9 mouse cellular contexts compared by ENCODE assay signal in genomic region chr3:88512896-88513545, GRCm38 (mm10). TPM values are rescaled to one million over a fixed set of nuclear protein-coding genes. Genes with fewer than 3 reads are reported as not detected.
DNase-seq lines count a peak whose midpoint lies in the region; ATAC-seq and TF ChIP-seq lines count a peak whose summit lies in the region.
"Had no signal": no experiment of that assay in that cellular context is flagged by ENCODE, and none has a peak within 500 bp of the region (broad histone marks: within the 10 kb centered on the region; RNA-seq: fewer than 3 reads in every experiment).

No protein-coding gene starts in this region.

- H3K4me2 ChIP-seq in heart, embryonic 11.5 days, result no peak overlapping the region
- peak overlapping the region; percentile 77 for H3K4me2 ChIP-seq in CH12.LX (ENCODE audit: insufficient read depth, low read depth, poor library complexity, severe bottlenecking)
- peak overlapping the region; percentile 9; the same call in 1 of the 2 replicates for H3K4me2 ChIP-seq in lung, embryonic 16.5 days (ENCODE audit: low read depth, low read length)

- H3K9ac ChIP-seq in heart, embryonic 11.5 days (ENCODE audit: low read depth, low read length), result no peak overlapping the region; the same call in 1 of the 2 replicates
- H3K9ac ChIP-seq in CH12.LX (ENCODE audit: insufficient read depth, low read depth), result no peak overlapping the region
- H3K9ac ChIP-seq in lung, embryonic 16.5 days (ENCODE audit: low read length), result peak overlapping the region; percentile 30

- no peak for TF ChIP-seq POLR2A in CH12.LX (IDR thresholded peaks at IDR 0.05; ENCODE audit: low read depth, low read length)
- no peak; the same call in 1 of the 2 replicates for TF ChIP-seq POLR2A in embryonic fibroblast, embryonic 13.5 days (IDR thresholded peaks at IDR 0.05; ENCODE audit: low read depth, low read length)
- TF ChIP-seq POLR2A in thymus, adult 2 months (IDR thresholded peaks at IDR 0.05; ENCODE audit: control insufficient read depth, extremely low read depth, insufficient read depth, low read length, poor library complexity), result no peak

- no peaks in the 10 kb centered on the region for H3K9me3 ChIP-seq in heart, embryonic 11.5 days (replicated peaks; ENCODE audit: control insufficient read depth, low read length)
- no peaks in the 10 kb centered on the region for H3K9me3 ChIP-seq in CH12.LX (replicated peaks; ENCODE audit: low read length)
- no peaks in the 10 kb centered on the region for H3K9me3 ChIP-seq in lung, embryonic 16.5 days (ENCODE audit: control insufficient read depth, low read length)

- no peaks in the 10 kb centered on the region for H3K36me3 ChIP-seq in heart, embryonic 11.5 days (ENCODE audit: control insufficient read depth, insufficient read depth, low read length)
- H3K36me3 ChIP-seq in CH12.LX (replicated peaks in 1 of 2; ENCODE audit: control insufficient read depth in 1 of 2, insufficient read depth in 1 of 2, low read length in 1 of 2), result no peaks in the 10 kb centered on the region
- H3K36me3 ChIP-seq in lung, embryonic 16.5 days (ENCODE audit: control insufficient read depth, insufficient read depth, low read length), result no peaks in the 10 kb centered on the region
- H3K36me3 ChIP-seq in thymus, adult 2 months (ENCODE audit: control insufficient read depth, insufficient read depth, low read length), result no peaks in the 10 kb centered on the region

- peaks cover 30% of the 10 kb centered on the region for H3K4me1 ChIP-seq in heart, embryonic 11.5 days (ENCODE audit: control insufficient read depth, insufficient read depth, low read length)
- H3K4me1 ChIP-seq in CH12.LX (ENCODE audit: control insufficient read depth in 1 of 2, insufficient read depth in 2 of 2), result peaks cover 31 to 72% of the 10 kb centered on the region in 2 experiments
- peaks cover 27% of the 10 kb centered on the region for H3K4me1 ChIP-seq in embryonic fibroblast, embryonic 13.5 days (ENCODE audit: control insufficient read depth, insufficient read depth, low read length)
- peaks cover 47% of the 10 kb centered on the region for H3K4me1 ChIP-seq in lung, embryonic 16.5 days (replicated peaks; ENCODE audit: control insufficient read depth, insufficient read depth, low read length)
- peaks cover 65% of the 10 kb centered on the region for H3K4me1 ChIP-seq in thymus, adult 2 months (replicated peaks; ENCODE audit: control insufficient read depth, insufficient read depth, low read length)

- no peaks in the 10 kb centered on the region for H3K27me3 ChIP-seq in heart, embryonic 11.5 days (ENCODE audit: control insufficient read depth, insufficient read depth, low read length)
- H3K27me3 ChIP-seq in CH12.LX (replicated peaks), result peaks cover 10% of the 10 kb centered on the region
- no peaks in the 10 kb centered on the region for H3K27me3 ChIP-seq in lung, embryonic 16.5 days (ENCODE audit: control insufficient read depth, insufficient read depth, low read depth, low read length)
- H3K27me3 ChIP-seq in thymus, adult 2 months (ENCODE audit: control insufficient read depth, insufficient read depth, low read length), result no peaks in the 10 kb centered on the region

- dilution Hi-C loops in CH12.LX (cut with MboI; ENCODE audit: extremely low pct_ligation_motif_present, extremely low pct_unique_long_range_greater_than_20kb, low sequenced_read_pairs), result no loop called here

- no peak for TF ChIP-seq RAD21 in CH12.LX (IDR thresholded peaks at IDR 0.05; ENCODE audit: low read depth, low read length)

- H3K79me2 ChIP-seq in CH12.LX (replicated peaks; ENCODE audit: control insufficient read depth, extremely low read depth, insufficient read depth, poor library complexity, severe bottlenecking), result no peaks in the 10 kb centered on the region

- H3K27ac ChIP-seq in heart, embryonic 11.5 days (ENCODE audit: low read depth, low read length), result peak overlapping the region; percentile 60
- peak overlapping the region; percentile 86 for H3K27ac ChIP-seq in CH12.LX (ENCODE audit: insufficient read depth, low read depth)
- peak overlapping the region; percentile 97 for H3K27ac ChIP-seq in embryonic fibroblast, embryonic 13.5 days (ENCODE audit: insufficient read depth, low read length)
- H3K27ac ChIP-seq in lung, embryonic 16.5 days (ENCODE audit: low read length), result peak overlapping the region; percentile 58
- no peak overlapping the region; the same call in 1 of the 2 replicates for H3K27ac ChIP-seq in thymus, adult 2 months (ENCODE audit: control insufficient read depth, insufficient read depth, low read length)

- no peak for TF ChIP-seq EP300 in CH12.LX (IDR thresholded peaks at IDR 0.05; ENCODE audit: low read length)

- 40% methylated on average over 12 of the region's 15 CpGs for WGBS in heart, embryonic 11.5 days (ENCODE audit: insufficient replicate concordance)
- 29% methylated on average over 12 of the region's 15 CpGs for WGBS in lung, embryonic 16.5 days
- 37% methylated on average over 12 of the region's 15 CpGs for WGBS in thymus, adult 2 months

- DNase-seq in heart, adult 18-20 months, result no peak
- no peak for DNase-seq in CH12.LX (ENCODE audit: extremely low read depth)
- DNase-seq in left cerebral cortex, adult 9 months (ENCODE audit: low spot score in 2 of 2), result no peak
- no peak for DNase-seq in thymus, adult 2 months
- no peak for DNase-seq in urinary bladder, postnatal 36 days (ENCODE audit: low spot score in 2 of 2)

- no peak overlapping the region for H3K4me3 ChIP-seq in heart, embryonic 11.5 days (ENCODE audit: low read depth, low read length)
- peak overlapping the region in 1 of 3 experiments; percentile 16 for H3K4me3 ChIP-seq in CH12.LX (replicated peaks in 1 of 3; ENCODE audit: low read depth in 2 of 3, low read length in 2 of 3, poor library complexity in 1 of 3)
- no peak overlapping the region for H3K4me3 ChIP-seq in embryonic fibroblast, embryonic 13.5 days (ENCODE audit: insufficient read depth, low read length)
- no peak overlapping the region for H3K4me3 ChIP-seq in lung, embryonic 16.5 days (ENCODE audit: low read length)
- H3K4me3 ChIP-seq in thymus, adult 2 months (ENCODE audit: control insufficient read depth, insufficient read depth, low read length), result no peak overlapping the region

- no peak for TF ChIP-seq CTCF in CH12.LX (conservative IDR thresholded peaks at IDR 0.05 in 1 of 2, IDR thresholded peaks at IDR 0.05 in 1 of 2; ENCODE audit: low read depth in 2 of 2, low read length in 2 of 2)
- TF ChIP-seq CTCF in embryonic fibroblast, embryonic 13.5 days (IDR thresholded peaks at IDR 0.05; ENCODE audit: borderline replicate concordance, insufficient read depth, low read length), result no peak
- TF ChIP-seq CTCF in thymus, adult 2 months (IDR thresholded peaks at IDR 0.05; ENCODE audit: borderline replicate concordance, control insufficient read depth, extremely low read depth, insufficient read depth, low read length, poor library complexity), result no peak

- no peak for ATAC-seq in heart, embryonic 11.5 days (replicated peaks; ENCODE audit: insufficient number of reproducible peaks, low FRiP score, low TSS enrichment)
- no peak for ATAC-seq in lung, embryonic 16.5 days (ENCODE audit: low read depth)

- in situ Hi-C loops in CH12.LX (cut with MboI; ENCODE audit: low pct_ligation_motif_present, low pct_unique_long_range_greater_than_20kb, low sequenced_read_pairs), result no loop called here

RNA-seq across cellular contexts. Expression of gene Lmna, which starts 3.3 kb away (rescaled TPM):
- polyA plus RNA-seq in heart, embryonic 11.5 days (2014; fragmentation: Nextera tagmentation; extraction: Ambion mirVana), result 78.2 and 82.0 TPM in 2 replicates
- 100 to 1,000 TPM; 113 to 129 TPM for total RNA-seq in heart, adult 18-20 months (2021)
- total RNA-seq in CH12.LX (2012; rRNA removed) (60.7 and 67.7 TPM in 2 replicates), CH12.LX (2014; rRNA removed) (16.1 and 19.8 TPM in 2 replicates)
- 17.2 and 21.5 TPM in 2 replicates for polyA plus RNA-seq in CH12.LX (2012; ENCODE audit: insufficient read length, low read depth)
- polyA plus RNA-seq in embryonic fibroblast, embryonic 13.5 days (2011; ENCODE audit: insufficient read length, low read depth, missing spikeins), result 401 and 426 TPM in 2 replicates
- 148 and 150 TPM in 2 replicates for polyA plus RNA-seq in lung, embryonic 16.5 days (2015; fragmentation: Nextera tagmentation; extraction: Ambion mirVana)
- 59.3 and 61.1 TPM in 2 replicates for polyA plus RNA-seq in thymus, adult 2 months (2012; rRNA removed)

RNA-seq across cellular contexts. Expression of gene Mex3a, which starts 19.2 kb away (rescaled TPM):
- 16.5 and 16.9 TPM in 2 replicates for polyA plus RNA-seq in heart, embryonic 11.5 days (2014; fragmentation: Nextera tagmentation; extraction: Ambion mirVana)
- total RNA-seq in heart, adult 18-20 months (2021), result under 1 TPM; 0.26 to 0.35 TPM
- 3.4 and 4.9 TPM in 2 replicates for total RNA-seq in CH12.LX (2012; rRNA removed)
- total RNA-seq in CH12.LX (2014; rRNA removed), result 0.86 and 1.1 TPM in 2 replicates
- polyA plus RNA-seq in CH12.LX (2012; ENCODE audit: insufficient read length, low read depth), result 2.0 and 2.5 TPM in 2 replicates
- polyA plus RNA-seq in embryonic fibroblast, embryonic 13.5 days (2011; ENCODE audit: insufficient read length, low read depth, missing spikeins), result 25.7 and 33.6 TPM in 2 replicates
- 13.1 and 13.5 TPM in 2 replicates for polyA plus RNA-seq in lung, embryonic 16.5 days (2015; fragmentation: Nextera tagmentation; extraction: Ambion mirVana)
- polyA plus RNA-seq in thymus, adult 2 months (2012; rRNA removed), result 22.0 and 24.2 TPM in 2 replicates

RNA-seq across cellular contexts. Expression of gene Rab25, which starts 35.1 kb away (rescaled TPM):
- 0.21 TPM in 1 of 2 replicates, not detected in the other for polyA plus RNA-seq in heart, embryonic 11.5 days (2014; fragmentation: Nextera tagmentation; extraction: Ambion mirVana)
- under 1 TPM in 1 of 2 experiments, not detected in 1; 0.26 TPM for total RNA-seq in heart, adult 18-20 months (2021)
- total RNA-seq in CH12.LX (2012; rRNA removed), result 4.1 and 7.1 TPM in 2 replicates
- total RNA-seq in CH12.LX (2014; rRNA removed), result 0.76 and 0.79 TPM in 2 replicates
- 1.8 and 2.0 TPM in 2 replicates for polyA plus RNA-seq in CH12.LX (2012; ENCODE audit: insufficient read length, low read depth)
- polyA plus RNA-seq in embryonic fibroblast, embryonic 13.5 days (2011; ENCODE audit: insufficient read length, low read depth, missing spikeins), result not detected in 2 replicates
- polyA plus RNA-seq in lung, embryonic 16.5 days (2015; fragmentation: Nextera tagmentation; extraction: Ambion mirVana), result 48.0 and 61.2 TPM in 2 replicates
- polyA plus RNA-seq in thymus, adult 2 months (2012; rRNA removed), result 6.3 and 9.3 TPM in 2 replicates
- total RNA-seq: layer of hippocampus, adult 18-20 months had no signal

RNA-seq across cellular contexts. Expression of gene Lamtor2, which starts 39.9 kb away (rescaled TPM):
- 86.9 and 110 TPM in 2 replicates for polyA plus RNA-seq in heart, embryonic 11.5 days (2014; fragmentation: Nextera tagmentation; extraction: Ambion mirVana)
- total RNA-seq in heart, adult 18-20 months (2021), result 100 to 1,000 TPM; 102 to 104 TPM
- total RNA-seq in CH12.LX (2012; rRNA removed), result 73.2 and 96.6 TPM in 2 replicates
- 42.3 and 44.0 TPM in 2 replicates for total RNA-seq in CH12.LX (2014; rRNA removed)
- polyA plus RNA-seq in CH12.LX (2012; ENCODE audit: insufficient read length, low read depth), result 56.0 and 83.9 TPM in 2 replicates
- 74.4 and 81.1 TPM in 2 replicates for polyA plus RNA-seq in embryonic fibroblast, embryonic 13.5 days (2011; ENCODE audit: insufficient read length, low read depth, missing spikeins)
- polyA plus RNA-seq in lung, embryonic 16.5 days (2015; fragmentation: Nextera tagmentation; extraction: Ambion mirVana), result 169 and 183 TPM in 2 replicates
- polyA plus RNA-seq in thymus, adult 2 months (2012; rRNA removed), result 128 and 141 TPM in 2 replicates

RNA-seq across cellular contexts. Expression of gene Ubqln4, which starts 40.5 kb away (rescaled TPM):
- polyA plus RNA-seq in heart, embryonic 11.5 days (2014; fragmentation: Nextera tagmentation; extraction: Ambion mirVana), result 48.8 and 49.5 TPM in 2 replicates
- 10 to 100 TPM; 72.4 to 78.7 TPM for total RNA-seq in heart, adult 18-20 months (2021)
- 39.6 and 47.3 TPM in 2 replicates for total RNA-seq in CH12.LX (2012; rRNA removed)
- total RNA-seq in CH12.LX (2014; rRNA removed), result 22.4 and 22.8 TPM in 2 replicates
- polyA plus RNA-seq in CH12.LX (2012; ENCODE audit: insufficient read length, low read depth), result 55.7 and 62.2 TPM in 2 replicates
- 38.5 and 50.4 TPM in 2 replicates for polyA plus RNA-seq in embryonic fibroblast, embryonic 13.5 days (2011; ENCODE audit: insufficient read length, low read depth, missing spikeins)
- 39.3 and 41.8 TPM in 2 replicates for polyA plus RNA-seq in lung, embryonic 16.5 days (2015; fragmentation: Nextera tagmentation; extraction: Ambion mirVana)
- 80.5 and 82.1 TPM in 2 replicates for polyA plus RNA-seq in thymus, adult 2 months (2012; rRNA removed)
